Mouse (Mus musculus): ENCODE data around the gene Gstm2.

DNA sequence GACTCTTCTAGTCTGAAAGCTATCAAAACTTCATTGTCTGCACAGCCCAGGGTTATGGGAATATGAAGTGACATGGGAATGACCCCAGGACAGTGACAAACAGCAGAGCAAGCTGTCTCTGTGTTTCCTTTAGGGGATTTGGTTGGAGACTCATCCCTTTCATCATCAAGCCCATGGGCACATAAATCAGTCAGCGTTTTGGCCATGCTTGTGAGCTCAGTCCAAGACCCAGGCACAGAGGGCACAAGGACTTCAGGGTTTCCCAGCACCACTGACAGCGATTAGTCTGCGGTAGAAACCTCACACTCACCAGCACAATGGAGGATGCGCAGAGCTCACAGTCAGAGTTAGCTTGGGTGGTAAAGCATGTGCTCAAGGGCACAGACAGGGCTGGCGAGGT is 32.3 kb downstream of the Gstm2 start:
- no peak for TF ChIP-seq EP300 (IDR thresholded peaks at IDR 0.05; ENCODE audit: insufficient read depth, low read depth, low read length)
- TF ChIP-seq CTCF (IDR thresholded peaks at IDR 0.05): no peak

Data from heart, adult 2 months (tissue).